Mouse (Mus musculus) lung, postnatal 10 days (tissue): Measurements from ENCODE around the gene Adam34.
"Not testable (repeated sequence)": the region's sequence is repeated elsewhere in the genome, so short reads cannot be mapped to it uniquely, and the experiment has no call there.

Experiments used
- DNase-seq: peaks from one replicate; pipeline ENCODE4 v3.0.0; 2021

Adam34 gene

GRCm38 (mm10) chr8:43709949-43710348 lies at the start of gene Adam34:
TSS of gene Adam34 (minus strand) at chr8:43710049.
- no peak for DNase-seq

DNA sequence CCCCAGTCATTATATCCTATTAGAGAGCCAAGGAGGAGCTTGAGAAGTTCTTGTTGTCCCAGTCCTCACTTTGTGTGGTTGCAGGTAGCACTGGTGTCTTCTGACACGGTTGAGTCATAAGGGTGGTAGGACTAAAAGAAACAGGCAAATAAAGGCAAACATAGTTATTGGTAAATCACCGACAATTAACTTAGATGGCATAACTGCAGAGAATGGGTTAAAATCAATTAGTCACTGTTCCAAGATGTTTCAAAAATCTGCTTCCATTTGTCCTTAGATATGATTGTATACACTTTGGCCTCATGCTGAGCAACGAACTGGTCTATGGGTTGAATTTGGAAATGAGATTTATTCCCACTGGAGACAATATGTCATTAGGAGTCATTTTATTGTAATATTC lies 82.7 kb downstream of the Adam34 start, which contains the start of gene Gm5346:
TSS of gene Gm5346 (minus strand) at position 101 of the 400 bp plus-strand sequence.
- DNase-seq = no peak

GRCm38 (mm10) chr8:43616046-43616445 lies 93.8 kb downstream of the Adam34 start:
- DNase-seq = no peak

- not testable (repeated sequence) for DNase-seq
Observed at GRCm38 (mm10) chr8:43603657-43604056, 106.2 kb downstream of the Adam34 start.

GRCm38 (mm10) chr8:43603166-43603565 lies 106.7 kb downstream of the Adam34 start:
- DNase-seq = not testable (repeated sequence)
